Mouse (Mus musculus) activated CD4-positive, CD25-positive, alpha-beta regulatory T cell, adult 4 months (primary cell): Measurements from ENCODE around the gene Tmem104. TPM values are rescaled to one million over a fixed set of nuclear protein-coding genes. Genes with fewer than 3 reads are reported as not detected.

Experiments used
- ATAC-seq: one replicate; pipeline ENCODE4 v1.8.0; 2017
- polyA plus RNA-seq, 2 experiments: library from polyadenylated mRNA; unstranded; fragments of 100-300 nt; shearing (Covaris generic); gene quantifications; one replicate each; pipeline ENCODE4 v1.2.1; 2017

The Tmem104 gene
- polyA plus RNA-seq, result 10 to 100 TPM in 1 of 2 experiments, 1 to 10 TPM in 1; 9.3 to 11.9 TPM

DNA sequence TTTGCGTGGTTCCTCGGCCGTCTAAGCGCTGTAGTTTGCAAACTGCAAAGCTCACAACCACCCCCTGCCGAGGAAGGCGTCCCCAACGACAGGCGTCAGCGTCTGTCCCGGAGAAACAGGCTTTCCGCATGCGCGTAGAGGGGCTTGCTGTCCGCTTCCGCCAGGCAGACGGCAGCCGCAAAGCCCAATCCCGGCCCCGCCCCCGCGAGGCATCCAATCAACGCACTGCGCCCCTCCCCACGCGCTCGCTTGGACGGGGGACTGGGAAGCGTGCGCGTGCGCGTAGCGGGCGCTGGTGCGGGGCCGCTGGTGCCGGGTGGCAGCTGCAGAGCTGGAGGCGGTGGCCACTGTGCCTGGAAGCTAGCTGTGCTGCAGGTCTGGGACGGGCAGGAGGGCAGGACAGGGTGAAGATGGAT, at the start of gene Tmem104:
Gene Tmem104, plus strand, starts transcription at position 264 of the 416 bp plus-strand sequence.
- ATAC-seq, result peak; percentile 78

GRCm38 (mm10) chr11:115138597-115139262, 48.6 kb upstream of the Tmem104 start:
- peak; percentile 52 for ATAC-seq

DNA sequence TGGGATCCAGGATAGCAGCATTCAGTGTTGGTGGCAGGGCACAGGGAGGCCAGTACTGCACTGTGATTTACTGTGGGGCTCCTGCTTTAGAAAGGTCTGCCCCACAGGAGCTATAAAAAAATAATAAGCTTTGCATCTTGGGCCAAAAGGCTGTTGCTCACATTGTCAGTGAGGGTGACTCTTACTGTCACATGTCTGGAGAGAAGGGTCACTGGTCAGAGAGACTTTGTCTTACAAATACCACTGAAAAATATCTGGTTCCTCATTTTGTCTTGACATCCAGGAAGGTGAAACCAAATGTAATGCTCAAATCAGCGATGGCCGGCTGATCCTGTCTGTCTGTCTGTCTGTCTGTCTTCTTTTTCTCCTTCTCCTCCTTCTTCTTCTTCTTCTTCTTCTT, 45.3 kb upstream of the Tmem104 start:
- ATAC-seq, result no peak

GRCm38 (mm10) chr11:115147813-115148212, 39.5 kb upstream of the Tmem104 start:
- no peak for ATAC-seq

DNA sequence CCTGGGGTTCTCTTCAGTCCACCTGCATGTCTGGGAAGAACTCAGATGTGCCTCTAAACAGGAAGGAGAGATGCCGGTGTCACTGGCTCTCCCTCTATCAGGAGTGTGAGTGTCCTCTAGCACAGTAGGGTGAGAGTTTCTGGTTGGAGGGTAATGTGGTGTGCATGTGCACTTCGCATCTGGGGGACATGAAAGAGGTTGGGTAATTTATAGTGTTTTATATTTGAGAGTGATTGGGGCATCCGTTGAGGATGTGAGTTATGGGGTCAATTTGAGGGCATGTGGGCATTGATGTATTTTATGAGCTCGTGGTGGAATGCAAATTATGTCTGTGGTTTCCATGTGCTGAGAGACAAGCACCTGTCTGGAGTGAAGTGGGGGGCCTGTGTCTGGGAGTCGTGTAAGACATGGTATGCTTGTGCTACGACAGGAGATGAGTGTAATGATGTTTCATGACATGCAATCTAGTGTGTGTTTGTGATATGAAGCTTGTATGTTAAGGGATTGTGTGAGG, 36.5 kb upstream of the Tmem104 start:
- ATAC-seq, result no peak

- no peak for ATAC-seq
Measured at GRCm38 (mm10) chr11:115151755-115152429, 35.4 kb upstream of the Tmem104 start.

- ATAC-seq, result no peak
Measured at GRCm38 (mm10) chr11:115153088-115153487, 34.2 kb upstream of the Tmem104 start.

GRCm38 (mm10) chr11:115153699-115154292, 33.5 kb upstream of the Tmem104 start:
- ATAC-seq, result peak; percentile 75

GRCm38 (mm10) chr11:115155053-115155634, 32.1 kb upstream of the Tmem104 start:
- no peak for ATAC-seq

GRCm38 (mm10) chr11:115157933-115158719, 29.2 kb upstream of the Tmem104 start:
- peak; percentile 46 for ATAC-seq

- ATAC-seq, result no peak
Measured at GRCm38 (mm10) chr11:115160016-115160797, 27.1 kb upstream of the Tmem104 start.

DNA sequence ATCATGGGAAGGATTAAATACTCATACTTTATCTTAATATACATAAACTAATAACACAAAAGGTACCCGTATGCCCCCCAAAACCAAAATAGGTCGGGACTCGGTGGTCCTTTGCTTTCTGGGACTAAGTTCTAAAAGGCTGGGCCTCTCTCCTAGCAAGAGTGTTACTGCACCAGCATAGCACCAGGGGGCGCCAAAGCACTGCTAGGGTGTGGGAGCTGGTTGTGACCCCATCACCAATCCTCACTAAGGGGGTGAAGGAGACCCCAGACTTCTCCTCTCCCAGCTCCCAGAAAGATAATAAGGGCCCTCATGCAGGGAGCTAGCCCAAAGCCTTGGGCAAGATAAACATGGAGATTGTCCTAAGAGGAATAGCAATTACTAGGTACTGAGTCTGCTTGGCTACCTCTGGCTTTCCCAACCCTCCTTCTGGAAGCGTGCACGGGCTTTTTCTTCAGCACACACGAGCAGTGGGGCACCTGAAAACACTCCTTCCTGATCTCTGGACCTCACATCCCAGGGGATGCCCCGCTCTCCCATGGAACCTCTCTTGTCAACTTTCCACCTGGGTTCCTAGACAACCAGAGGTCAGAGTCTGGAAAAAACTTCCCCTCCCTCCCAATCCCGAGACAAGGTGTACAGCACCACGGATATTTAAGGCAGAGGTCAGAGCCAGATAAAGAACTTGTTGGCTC, 26.3 kb upstream of the Tmem104 start:
- no peak for ATAC-seq

DNA sequence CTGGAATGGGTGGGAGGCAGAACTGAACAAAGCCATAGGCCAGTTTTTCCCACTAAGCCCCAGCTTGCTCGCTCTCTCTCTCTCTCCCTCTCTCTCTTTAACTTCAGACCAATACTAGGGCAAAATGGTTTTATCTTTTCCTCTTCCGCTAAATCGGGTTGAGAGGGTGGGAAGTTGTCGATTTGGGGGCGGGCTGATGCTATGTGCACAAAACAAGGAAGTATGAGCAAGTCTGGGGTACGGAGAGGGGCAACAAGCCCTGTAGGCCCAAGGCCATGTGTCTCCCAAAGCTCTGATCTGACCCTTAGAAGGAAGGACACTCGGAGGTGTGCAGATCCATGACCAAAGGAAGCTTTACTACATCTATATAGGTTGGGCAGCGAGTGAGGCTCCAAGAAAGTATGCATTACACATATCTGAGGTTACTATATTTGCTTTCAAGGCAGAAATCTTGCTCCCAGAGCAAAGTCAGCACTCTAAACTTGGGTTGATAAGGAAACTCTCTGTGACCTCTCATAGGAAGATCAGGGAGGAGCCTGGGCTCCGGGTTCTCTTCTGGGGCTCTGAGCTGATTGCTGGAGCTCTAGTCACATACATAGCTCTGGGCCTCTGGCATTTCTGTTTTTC, 25.6 kb upstream of the Tmem104 start:
- no peak for ATAC-seq

GRCm38 (mm10) chr11:115162205-115162601, 25.1 kb upstream of the Tmem104 start:
- ATAC-seq, result no peak

DNA sequence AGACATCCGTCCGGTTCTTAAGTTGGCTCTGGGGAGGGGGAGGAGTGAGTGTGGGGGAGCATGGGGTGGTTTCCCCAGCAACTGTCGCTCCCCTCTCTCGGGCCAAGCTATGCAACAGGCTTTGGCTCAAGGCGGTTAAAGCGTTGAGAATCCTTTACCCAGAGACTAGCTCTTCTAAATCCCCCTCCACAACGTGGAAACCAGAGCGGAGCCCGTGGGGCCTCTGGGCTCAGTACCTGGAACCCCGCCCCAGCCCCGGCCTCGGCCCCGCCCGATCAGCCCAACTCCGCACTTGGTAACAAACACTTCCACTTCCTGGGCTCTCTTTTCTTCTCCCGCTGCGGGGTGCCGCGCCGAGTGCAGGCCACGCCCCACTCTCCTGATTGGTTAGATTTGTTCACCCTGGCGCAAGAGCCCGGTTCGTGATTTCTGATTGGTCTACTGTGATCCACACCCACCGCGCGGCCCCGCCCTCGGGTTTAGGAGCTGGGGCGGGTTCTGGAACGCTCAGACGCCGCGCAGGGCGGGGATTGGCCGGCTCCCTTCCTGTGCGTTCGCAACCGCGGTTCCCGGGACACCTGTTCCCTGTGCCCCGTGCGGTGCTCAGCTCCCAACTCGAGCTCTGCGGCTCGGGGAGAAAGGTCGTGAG, 24.3 kb upstream of the Tmem104 start, which contains the start of gene Slc9a3r1:
Gene Slc9a3r1, plus strand, starts transcription at position 510 of the 649 bp plus-strand sequence.
- peak; percentile 89 for ATAC-seq

DNA sequence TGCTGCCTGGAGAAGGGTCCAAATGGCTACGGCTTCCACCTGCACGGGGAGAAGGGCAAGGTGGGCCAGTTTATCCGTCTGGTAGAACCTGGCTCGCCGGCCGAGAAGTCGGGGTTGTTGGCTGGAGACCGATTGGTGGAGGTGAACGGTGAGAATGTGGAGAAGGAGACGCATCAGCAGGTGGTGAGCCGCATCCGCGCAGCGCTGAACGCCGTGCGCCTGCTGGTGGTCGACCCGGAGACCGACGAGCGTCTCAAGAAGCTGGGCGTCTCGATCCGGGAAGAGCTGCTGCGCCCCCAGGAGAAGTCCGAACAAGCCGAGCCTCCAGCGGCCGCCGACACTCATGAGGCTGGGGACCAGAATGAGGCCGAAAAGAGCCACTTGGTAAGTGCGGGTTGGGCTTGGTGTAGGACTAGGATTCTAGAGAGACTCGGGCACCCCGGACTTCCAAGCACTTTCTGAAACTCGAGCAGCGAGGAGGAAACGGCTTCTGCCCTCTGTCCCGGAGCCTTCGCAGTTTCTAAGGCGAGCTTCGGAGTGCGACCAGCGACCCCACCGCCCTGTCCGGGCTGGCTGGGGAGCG, 23.6 kb upstream of the Tmem104 start:
- no peak for ATAC-seq

DNA sequence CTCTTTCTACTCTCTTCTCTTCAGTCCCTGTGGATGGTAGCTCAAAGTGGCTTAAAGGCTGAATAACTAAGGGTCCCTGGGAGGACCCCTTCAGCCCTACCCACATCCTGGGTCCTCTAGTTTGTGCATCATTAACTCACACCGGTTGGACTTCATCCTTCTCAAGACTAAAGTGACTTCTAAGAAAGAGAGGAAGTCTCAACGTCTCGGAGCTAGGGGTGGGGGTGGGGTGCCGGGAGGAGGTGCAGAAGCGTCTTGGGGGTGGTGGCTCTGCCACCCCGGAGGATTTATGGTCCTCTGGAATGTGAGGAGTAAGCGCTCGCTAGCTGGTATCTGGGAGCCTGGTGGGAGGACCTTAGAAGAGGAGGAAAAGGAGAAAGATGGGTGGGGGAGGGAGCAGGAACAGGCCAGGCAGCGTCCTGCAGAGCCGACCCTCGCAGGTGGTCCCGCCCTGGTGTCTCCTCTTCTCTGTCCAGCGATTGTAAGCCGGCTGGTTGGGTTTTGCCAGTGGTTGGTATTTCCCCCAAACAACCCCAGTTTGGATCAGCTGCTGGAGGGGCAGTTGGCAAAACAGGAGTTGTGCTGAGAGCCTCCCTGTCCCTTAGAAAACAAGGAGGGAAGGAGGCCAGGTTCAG, 22.8 kb upstream of the Tmem104 start:
- no peak for ATAC-seq

- no peak for ATAC-seq
Measured at GRCm38 (mm10) chr11:115164976-115165374, 22.3 kb upstream of the Tmem104 start.

DNA sequence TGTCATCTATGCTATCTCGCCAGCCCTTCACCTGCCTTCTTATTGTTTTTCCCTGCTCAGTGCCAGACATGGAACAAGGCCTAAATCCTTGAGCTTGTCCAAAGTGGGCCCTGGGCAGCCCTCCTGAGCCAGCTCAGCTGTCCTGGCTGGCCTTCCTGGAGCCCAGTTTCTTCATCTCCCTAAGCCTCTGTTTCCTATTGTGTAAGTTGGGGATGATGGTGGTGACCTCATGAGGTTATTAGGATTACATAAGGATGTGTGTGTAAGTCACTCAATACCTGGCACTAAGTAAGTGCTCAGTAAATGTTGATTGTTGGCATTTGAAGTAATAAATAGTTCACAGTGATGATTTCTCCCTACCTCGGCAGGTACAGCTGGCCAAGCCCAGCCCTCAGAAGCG, 20.5 kb upstream of the Tmem104 start:
- ATAC-seq, result no peak
